Mouse (Mus musculus) neural tube, embryonic 11.5 days (tissue): ENCODE measurements around the gene Ide. TPM values are rescaled to one million over a fixed set of nuclear protein-coding genes. Genes with fewer than 3 reads are reported as not detected.

Source experiments
- ATAC-seq: fragments of 200-750 bp; cut with Nextera tagmentation; 2 replicates; pipeline ENCODE4 v1.8.0; 2017; ENCODE audit warnings: moderate number of reproducible peaks, mild to moderate bottlenecking, moderate TSS enrichment, moderate library complexity; ENCODE audit not compliant: insufficient read depth, low FRiP score, low TSS enrichment
- DNase-seq: peaks from one replicate; pipeline ENCODE4 v3.0.0-alpha.2; 2015; ENCODE audit warnings: low spot score
- H3K27ac ChIP-seq: fragments of 300-500 bp; sonication (generic); 2 replicates; pipeline ENCODE4 v1.5.1; 2014; ENCODE audit warnings: low read depth, mild to moderate bottlenecking, low read length
- H3K27me3 ChIP-seq: fragments of 300-500 bp; sonication (generic); 2 replicates; pipeline ENCODE4 v1.6.1; 2014; ENCODE audit warnings: mild to moderate bottlenecking, low read length, mixed read lengths; ENCODE audit not compliant: control insufficient read depth, insufficient read depth
- H3K36me3 ChIP-seq: fragments of 300-500 bp; sonication (generic); 2 replicates; pipeline ENCODE4 v1.6.1; 2014; ENCODE audit warnings: mild to moderate bottlenecking, low read length, moderate library complexity, mixed read lengths; ENCODE audit not compliant: control insufficient read depth, insufficient read depth
- H3K4me1 ChIP-seq: fragments of 300-500 bp; sonication (generic); 2 replicates; pipeline ENCODE4 v1.6.1; 2014; ENCODE audit warnings: low read length, mixed read lengths; ENCODE audit not compliant: control insufficient read depth, insufficient read depth
- H3K4me2 ChIP-seq: fragments of 300-500 bp; sonication (generic); 2 replicates; pipeline ENCODE4 v1.6.1; 2014; ENCODE audit warnings: low read depth, mild to moderate bottlenecking, moderate library complexity
- H3K4me3 ChIP-seq: fragments of 300-500 bp; sonication (generic); 2 replicates; pipeline ENCODE4 v1.5.1; 2014; ENCODE audit warnings: low read depth, low read length
- H3K9ac ChIP-seq: fragments of 300-500 bp; sonication (generic); 2 replicates; pipeline ENCODE4 v1.6.1; 2014; ENCODE audit warnings: mild to moderate bottlenecking, low read length
- H3K9me3 ChIP-seq: fragments of 300-500 bp; sonication (generic); 2 replicates; pipeline ENCODE4 v1.6.1; 2016; ENCODE audit warnings: low read length; ENCODE audit not compliant: control insufficient read depth
- WGBS: fragments of 180-500 bp; shearing (Covaris S2); extraction: QIAGEN DNeasy Blood & Tissue Kit; methylation state at CpG from one replicate; pipeline ENCODE4 v1.1.7; 2014; 5-methylcytosine and 5-hydroxymethylcytosine counted together
- polyA plus RNA-seq: library from polyadenylated mRNA; unstranded; fragments of >200 nt; fragmentation: Nextera tagmentation; extraction: Ambion mirVana; gene quantifications from 2 replicates; pipeline ENCODE4 v1.2.1, GENCODE M21; 2014

Ide gene
- polyA plus RNA-seq, 1 experiment from 2014 or later = 67.0 TPM

- no peak for DNase-seq
- Histone ChIP-seq H3K9me3 (no peaks in the 10 kb centered on the region), H3K27me3 (no peaks in the 10 kb centered on the region), H3K27ac (no peak overlapping the region), H3K4me2 (no peak overlapping the region), H3K4me1 (no peaks in the 10 kb centered on the region), H3K36me3 (no peaks in the 10 kb centered on the region), H3K4me3 (no peak overlapping the region), H3K9ac (no peak overlapping the region)
- 79% methylated on average over 3 of the region's 3 CpGs for WGBS
- no peak for ATAC-seq
Measured at GRCm38 (mm10) chr19:37346258-37346657, 8.6 kb upstream of the Ide start.

- Histone ChIP-seq H3K9ac (no peak overlapping the region), H3K27me3 (no peaks in the 10 kb centered on the region), H3K4me2 (no peak overlapping the region), H3K9me3 (no peaks in the 10 kb centered on the region), H3K4me1 (no peaks in the 10 kb centered on the region), H3K36me3 (no peaks in the 10 kb centered on the region), H3K4me3 (no peak overlapping the region), H3K27ac (no peak overlapping the region)
- DNase-seq (no peak), ATAC-seq (no peak)
- WGBS = 86% methylated on average over 5 of the region's 5 CpGs
Measured at GRCm38 (mm10) chr19:37343899-37344298, 6.2 kb upstream of the Ide start.

GRCm38 (mm10) chr19:37340931-37341330 is 3.3 kb upstream of the Ide start:
- H3K4me1 ChIP-seq = no peaks in the 10 kb centered on the region
- no peak overlapping the region for H3K4me3 ChIP-seq
- no peak overlapping the region for H3K27ac ChIP-seq
- H3K27me3 ChIP-seq = no peaks in the 10 kb centered on the region
- ATAC-seq (no peak), DNase-seq (no peak)
- H3K4me2 ChIP-seq = no peak overlapping the region
- H3K9me3 ChIP-seq = no peaks in the 10 kb centered on the region
- H3K9ac ChIP-seq = no peak overlapping the region
- no peaks in the 10 kb centered on the region for H3K36me3 ChIP-seq
- 88% methylated on average over 5 of the region's 5 CpGs for WGBS

- Histone ChIP-seq H3K4me1 (no peaks in the 10 kb centered on the region), H3K4me3 (no peak overlapping the region), H3K9ac (no peak overlapping the region), H3K27ac (no peak overlapping the region), H3K4me2 (no peak overlapping the region), H3K36me3 (no peaks in the 10 kb centered on the region), H3K27me3 (no peaks in the 10 kb centered on the region), H3K9me3 (no peaks in the 10 kb centered on the region)
- 84% methylated on average over 5 of the region's 5 CpGs for WGBS
- ATAC-seq (no peak), DNase-seq (no peak)
Measured at GRCm38 (mm10) chr19:37340495-37340894, 2.8 kb upstream of the Ide start.

GRCm38 (mm10) chr19:37335392-37335791 is 2.3 kb downstream of the Ide start:
- no peaks in the 10 kb centered on the region for H3K27me3 ChIP-seq
- no peak overlapping the region for H3K9ac ChIP-seq
- no peak for DNase-seq
- no peak overlapping the region for H3K4me3 ChIP-seq
- whole genome bisulfite sequencing = 83% methylated on average over 1 of the region's 1 CpGs
- no peak overlapping the region for H3K27ac ChIP-seq
- H3K4me2 ChIP-seq = no peak overlapping the region
- no peak for ATAC-seq
- no peaks in the 10 kb centered on the region for H3K36me3 ChIP-seq
- H3K4me1 ChIP-seq = no peaks in the 10 kb centered on the region
- no peaks in the 10 kb centered on the region for H3K9me3 ChIP-seq

- no peak for ATAC-seq
- Histone ChIP-seq H3K27ac (no peak overlapping the region), H3K36me3 (no peaks in the 10 kb centered on the region), H3K4me3 (no peak overlapping the region), H3K4me2 (no peak overlapping the region), H3K9me3 (no peaks in the 10 kb centered on the region), H3K4me1 (no peaks in the 10 kb centered on the region), H3K9ac (no peak overlapping the region), H3K27me3 (no peaks in the 10 kb centered on the region)
- DNase-seq = no peak
- 94% methylated on average over 5 of the region's 5 CpGs for WGBS
Measured at GRCm38 (mm10) chr19:37333357-37333756, 4.3 kb downstream of the Ide start.

- H3K9me3 ChIP-seq = no peaks in the 10 kb centered on the region
- no peaks in the 10 kb centered on the region for H3K27me3 ChIP-seq
- no peaks in the 10 kb centered on the region for H3K4me1 ChIP-seq
- ATAC-seq = no peak
- DNase-seq = no peak
- no peak overlapping the region for H3K4me2 ChIP-seq
- H3K9ac ChIP-seq = no peak overlapping the region
- no peak overlapping the region for H3K4me3 ChIP-seq
- H3K27ac ChIP-seq = no peak overlapping the region
- 90% methylated on average over 4 of the region's 4 CpGs for WGBS
- H3K36me3 ChIP-seq = no peaks in the 10 kb centered on the region
Measured at GRCm38 (mm10) chr19:37332726-37333125, 4.9 kb downstream of the Ide start.

GRCm38 (mm10) chr19:37327216-37327615 is 10.4 kb downstream of the Ide start:
- DNase-seq = no peak
- WGBS = 90% methylated on average over 5 of the region's 5 CpGs
- H3K27me3 ChIP-seq = no peaks in the 10 kb centered on the region
- no peak overlapping the region for H3K9ac ChIP-seq
- H3K36me3 ChIP-seq = no peaks in the 10 kb centered on the region
- H3K4me1 ChIP-seq = no peaks in the 10 kb centered on the region
- H3K4me3 ChIP-seq = no peak overlapping the region
- H3K4me2 ChIP-seq = no peak overlapping the region
- H3K9me3 ChIP-seq = no peaks in the 10 kb centered on the region
- ATAC-seq = no peak
- H3K27ac ChIP-seq = no peak overlapping the region

- no peak overlapping the region for H3K27ac ChIP-seq
- ATAC-seq (no peak), DNase-seq (no peak)
- no peaks in the 10 kb centered on the region for H3K4me1 ChIP-seq
- 68% methylated on average over 3 of the region's 3 CpGs for WGBS
- no peaks in the 10 kb centered on the region for H3K9me3 ChIP-seq
- H3K4me3 ChIP-seq = no peak overlapping the region
- no peak overlapping the region for H3K4me2 ChIP-seq
- no peaks in the 10 kb centered on the region for H3K27me3 ChIP-seq
- no peaks in the 10 kb centered on the region for H3K36me3 ChIP-seq
- no peak overlapping the region for H3K9ac ChIP-seq
Measured at GRCm38 (mm10) chr19:37323566-37323965, 14.1 kb downstream of the Ide start.
